Mouse (Mus musculus) heart, adult 8-10 months (tissue): ENCODE results near the gene Ccnl2. TPM values are rescaled to one million over a fixed set of nuclear protein-coding genes. Genes with fewer than 3 reads are reported as not detected.

Source experiments
- DNase-seq: peaks from one replicate; pipeline ENCODE4 v3.0.0; 2022; ENCODE audit warnings: low spot score
- microRNA-seq: library from miRNA; unstranded; fragments of <30 nt; microRNA quantifications from one replicate; pipeline ENCODE4 v1.2.0, GENCODE M21; 2022
- total RNA-seq, 4 experiments: library from RNA; stranded (reverse); gene quantifications; 2 replicates each; pipeline ENCODE4 v1.2.4; 2022

Gene Ccnl2
- total RNA-seq, 4 experiments from 2014 or later: 20.3 to 30.7 (median 26.2) TPM

DNA sequence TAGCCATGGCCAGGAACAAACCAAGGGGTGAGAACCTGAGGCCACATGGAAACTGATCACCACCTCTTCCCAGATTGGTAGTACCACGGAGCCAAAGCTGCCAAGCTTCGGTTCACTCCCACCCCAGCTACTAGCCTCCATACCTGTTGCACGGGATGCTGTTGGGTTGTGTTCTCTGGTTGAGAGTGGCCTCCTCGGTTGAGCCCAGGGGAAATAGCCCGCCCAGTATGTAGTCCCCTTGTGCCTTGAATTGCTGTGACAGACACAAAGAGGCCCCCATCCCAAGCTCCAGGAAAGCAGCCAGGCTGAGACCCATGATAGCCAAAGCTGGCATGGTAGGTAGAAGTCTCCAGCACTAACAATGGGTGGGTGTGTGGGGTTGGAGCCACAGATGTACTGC, 50.7 kb downstream of the Ccnl2 start, which contains the start of gene Tas1r3:
Gene Tas1r3 (minus strand): TSS at position 362 of the 400 bp plus-strand sequence.
- DNase-seq: no peak

DNA sequence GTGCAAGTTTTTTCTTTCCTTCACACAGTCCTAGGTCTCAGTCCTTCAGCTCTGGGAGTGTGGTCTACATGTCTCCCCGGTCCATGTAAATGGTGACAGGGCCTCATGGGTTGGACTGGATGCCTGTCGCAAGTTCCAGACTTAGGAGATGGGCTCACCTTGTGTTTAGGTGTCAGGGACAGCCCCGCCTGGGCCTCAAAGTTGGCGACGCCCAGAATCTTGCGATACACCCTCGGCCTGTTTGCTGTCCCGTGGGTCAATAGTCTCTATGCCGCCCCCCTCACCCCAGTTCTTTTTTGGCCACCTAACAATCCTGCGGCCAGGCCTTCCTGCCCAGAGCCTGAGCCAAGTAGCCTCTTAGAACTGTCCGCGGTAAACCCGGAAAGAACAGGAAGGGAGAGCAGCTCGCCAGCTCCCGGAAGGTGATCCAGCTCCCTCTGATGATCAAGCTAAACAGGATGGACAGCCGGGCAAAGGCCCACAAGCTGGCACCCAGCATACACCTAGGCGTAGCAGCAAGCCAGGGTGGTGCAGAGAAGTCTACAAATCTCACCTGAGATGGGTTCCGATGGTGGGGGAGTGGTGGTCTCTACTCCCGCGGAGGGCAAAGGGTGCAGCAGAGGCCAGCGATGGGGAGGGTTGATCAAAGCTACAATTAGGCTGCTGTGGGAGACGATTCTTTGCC, 56.5 kb downstream of the Ccnl2 start:
- no peak for DNase-seq

DNA sequence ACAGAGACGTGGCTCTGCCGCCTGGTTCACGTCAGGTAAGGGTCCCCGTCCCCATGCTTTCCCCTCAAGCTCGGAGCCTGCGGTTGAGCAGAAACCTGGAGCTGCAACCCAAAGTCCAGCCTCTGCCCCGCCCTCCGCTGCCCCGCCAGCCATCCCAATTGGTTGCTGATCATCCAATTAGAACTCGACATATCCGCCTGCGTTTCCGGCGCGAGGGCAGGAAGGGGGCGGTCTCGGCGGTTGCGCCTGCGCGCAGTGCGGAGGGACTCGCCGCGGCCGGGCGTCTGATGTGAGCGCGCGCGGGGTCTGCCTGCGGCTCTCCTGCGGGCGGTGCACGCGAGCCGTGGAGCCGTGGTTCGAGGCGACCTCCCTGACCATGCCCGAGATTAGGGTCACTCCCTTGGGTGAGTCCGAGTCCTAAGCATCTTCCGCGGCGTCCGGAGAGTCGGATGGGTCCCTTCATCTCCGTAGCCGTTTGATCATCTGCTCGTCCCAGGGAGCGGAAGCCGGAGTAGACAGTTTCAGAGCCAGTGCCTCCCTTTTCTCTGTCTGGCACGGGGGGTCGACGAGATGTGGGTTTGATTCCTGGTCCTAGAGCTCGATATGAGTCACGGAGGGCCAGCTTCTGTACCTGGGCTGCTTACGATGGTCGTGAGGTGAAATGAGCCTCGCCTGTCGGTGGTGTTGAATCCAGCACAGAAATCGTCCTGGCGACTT, 57.2 kb downstream of the Ccnl2 start, which contains the start of the genes Cptp and Ints11:
Gene Cptp (minus strand): TSS at position 124 of the 717 bp plus-strand sequence.
Gene Ints11 (plus strand): TSS at position 230 of the 717 bp plus-strand sequence.
- DNase-seq: peak; percentile 98

DNA sequence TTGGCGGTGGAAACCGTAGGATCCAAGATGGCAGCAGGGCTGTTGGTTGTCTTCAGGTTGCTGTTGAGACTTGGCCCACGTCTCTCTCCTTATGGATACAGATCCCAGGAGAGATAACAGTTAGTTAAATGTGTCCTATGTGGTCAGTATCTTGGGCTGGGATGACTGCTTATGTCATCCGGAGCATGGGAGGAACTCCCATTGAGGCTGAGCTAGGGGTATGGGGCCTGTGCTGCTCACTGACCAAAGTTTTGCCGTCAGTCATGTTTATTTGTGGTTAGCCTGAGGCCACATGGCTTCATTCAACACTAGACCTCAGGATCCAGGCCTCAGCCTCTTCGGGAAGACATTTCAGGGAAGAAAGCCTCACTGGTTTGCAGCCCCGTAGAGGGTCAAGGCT, 59.1 kb downstream of the Ccnl2 start:
- DNase-seq: no peak

Small RNA genes lying within 50 kb of the gene (microRNA-seq; reads per million reads assigned to microRNA genes)
- gene Gm27743: not detected

Other genes starting within 250 kb of the Ccnl2 start
- 1 to 10 TPM; 6.2 to 7.8 (median 6.9) TPM for gene Slc35e2, start 211.1 kb upstream of the Ccnl2 start, total RNA-seq
- 10 to 100 TPM; 29.2 to 37.0 (median 30.2) TPM for gene Cdk11b, start 187.6 kb upstream of the Ccnl2 start, total RNA-seq
- not detected for gene Gm10563, start 167.1 kb upstream of the Ccnl2 start, total RNA-seq
- gene Mmp23, start 159.1 kb upstream of the Ccnl2 start, total RNA-seq: 1 to 10 TPM; 6.7 to 9.0 (median 7.4) TPM
- gene Mib2, start 143.3 kb upstream of the Ccnl2 start, total RNA-seq: 10 to 100 TPM; 25.4 to 30.1 (median 27.1) TPM
- 1 to 10 TPM in 3 of 4 experiments, under 1 TPM in 1; 0.98 to 2.4 (median 1.3) TPM for gene Fndc10, start 118.1 kb upstream of the Ccnl2 start, total RNA-seq
- gene Ssu72, start 107.7 kb upstream of the Ccnl2 start, total RNA-seq: 10 to 100 TPM; 43.2 to 53.5 (median 51.2) TPM
- under 1 TPM in 3 of 4 experiments, not detected in 1; 0.11 to 0.81 (median 0.13) TPM for gene Tmem240, start 77.7 kb upstream of the Ccnl2 start, total RNA-seq
- 10 to 100 TPM; 34.9 to 45.7 (median 40.8) TPM for gene Atad3a, start 51.4 kb upstream of the Ccnl2 start, total RNA-seq
- 1 to 10 TPM; 5.6 to 9.8 (median 8.1) TPM for gene Vwa1, start 37.8 kb upstream of the Ccnl2 start, total RNA-seq
- 1 to 10 TPM in 1 of 4 experiments, under 1 TPM in 3; 0.66 to 1.1 (median 0.81) TPM for gene Tmem88b, start 26.6 kb upstream of the Ccnl2 start, total RNA-seq
- not detected for gene Ankrd65, start 22.1 kb upstream of the Ccnl2 start, total RNA-seq
- 10 to 100 TPM; 78.5 to 86.8 (median 80.6) TPM for gene Mrpl20, start 9.6 kb upstream of the Ccnl2 start, total RNA-seq
- gene Aurkaip1, start 18.8 kb downstream of the Ccnl2 start, total RNA-seq: 100 to 1,000 TPM; 112 to 128 (median 117) TPM
- gene Mxra8, start 27.2 kb downstream of the Ccnl2 start, total RNA-seq: 10 to 100 TPM; 19.7 to 30.4 (median 24.4) TPM
- 10 to 100 TPM; 41.3 to 50.7 (median 49.8) TPM for gene Dvl1, start 34.9 kb downstream of the Ccnl2 start, total RNA-seq
- under 1 TPM; 0.17 to 0.19 (median 0.19) TPM for gene Tas1r3, start 50.9 kb downstream of the Ccnl2 start, total RNA-seq
- 1 to 10 TPM; 7.3 to 9.9 (median 8.6) TPM for gene Cptp, start 57.0 kb downstream of the Ccnl2 start, total RNA-seq
- 10 to 100 TPM; 13.9 to 14.5 (median 14.1) TPM for gene Ints11, start 57.1 kb downstream of the Ccnl2 start, total RNA-seq
- gene Pusl1, start 79.3 kb downstream of the Ccnl2 start, total RNA-seq: 10 to 100 TPM in 3 of 4 experiments, 1 to 10 TPM in 1; 9.6 to 11.9 (median 10.9) TPM
- gene Acap3, start 79.3 kb downstream of the Ccnl2 start, total RNA-seq: 10 to 100 TPM in 2 of 4 experiments, 1 to 10 TPM in 2; 9.5 to 13.8 (median 10.9) TPM
- 10 to 100 TPM; 46.5 to 51.6 (median 49.3) TPM for gene Ube2j2, start 131.3 kb downstream of the Ccnl2 start, total RNA-seq
- 10 to 100 TPM; 17.5 to 20.9 (median 18.4) TPM for gene C1qtnf12, start 149.8 kb downstream of the Ccnl2 start, total RNA-seq
- gene B3galt6, start 180.2 kb downstream of the Ccnl2 start, total RNA-seq: 1 to 10 TPM; 2.6 to 3.2 (median 2.8) TPM
- gene Sdf4, start 180.4 kb downstream of the Ccnl2 start, total RNA-seq: 100 to 1,000 TPM in 1 of 4 experiments, 10 to 100 TPM in 3; 72.8 to 103 (median 87.1) TPM
- gene Tnfrsf4, start 201.4 kb downstream of the Ccnl2 start, total RNA-seq: not detected
- gene Tnfrsf18, start 213.7 kb downstream of the Ccnl2 start, total RNA-seq: under 1 TPM in 2 of 4 experiments, not detected in 2; 0.25 to 0.75 TPM
- under 1 TPM in 1 of 4 experiments, not detected in 3; 0.28 TPM for gene Ttll10, start 246.9 kb downstream of the Ccnl2 start, total RNA-seq